Mouse (Mus musculus): ENCODE data around the gene Sar1a. TPM values are rescaled to one million over a fixed set of nuclear protein-coding genes. Genes with fewer than 3 reads are reported as not detected.

Gene Sar1a
- total RNA-seq (2021) = 100 to 1,000 TPM; 179 to 184 TPM
- long read RNA-seq, experiment 1, transcript Sar1a-201 (7 exons, 2,613 nt) = major isoform, 387 of 441 reads
- long read RNA-seq, experiment 1, partial matches to known transcripts = 13 of 441 reads
- long read RNA-seq, experiment 1, other reads (novel, unspliced or antisense) = 33 of 441 reads
- long read RNA-seq, experiment 2, transcript Sar1a-201 (7 exons, 2,613 nt) = major isoform, 423 of 483 reads
- long read RNA-seq, experiment 2, partial matches to known transcripts = 5 of 483 reads
- long read RNA-seq, experiment 2, other reads (novel, unspliced or antisense) = 47 of 483 reads

GRCm38 (mm10) chr10:61680015-61680913 is at the start of gene Sar1a:
Gene Sar1a (plus strand): TSS chr10:61680299.
- peak; percentile 97 to 99 for DNase-seq (ENCODE audit: low spot score in 2 of 2)

- no peak for DNase-seq (ENCODE audit: low spot score in 2 of 2)
Observed at GRCm38 (mm10) chr10:61632445-61632844, 47.7 kb upstream of the Sar1a start.

GRCm38 (mm10) chr10:61637055-61637454 is 43.0 kb upstream of the Sar1a start:
- no peak for DNase-seq (ENCODE audit: low spot score in 2 of 2)

- no peak for DNase-seq (ENCODE audit: low spot score in 2 of 2)
Observed at GRCm38 (mm10) chr10:61640363-61640762, 39.7 kb upstream of the Sar1a start.

- DNase-seq (ENCODE audit: low spot score in 2 of 2) = no peak
Observed at GRCm38 (mm10) chr10:61646557-61646956, 33.5 kb upstream of the Sar1a start.

- peak; percentile 74 to 86 for DNase-seq (ENCODE audit: low spot score in 2 of 2)
Observed at GRCm38 (mm10) chr10:61647790-61648736, 32.0 kb upstream of the Sar1a start, which contains the start of gene Ppa1. Gene Ppa1 (plus strand): TSS chr10:61648552.

- DNase-seq (ENCODE audit: low spot score in 2 of 2) = no peak
Observed at GRCm38 (mm10) chr10:61648737-61649645, 31.1 kb upstream of the Sar1a start.

GRCm38 (mm10) chr10:61654105-61654504 is 26.0 kb upstream of the Sar1a start:
- DNase-seq (ENCODE audit: low spot score in 2 of 2) = no peak

GRCm38 (mm10) chr10:61654691-61655090 is 25.4 kb upstream of the Sar1a start:
- DNase-seq (ENCODE audit: low spot score in 2 of 2) = no peak

- DNase-seq (ENCODE audit: low spot score in 2 of 2) = no peak
Observed at GRCm38 (mm10) chr10:61655188-61655587, 24.9 kb upstream of the Sar1a start.

GRCm38 (mm10) chr10:61656928-61657882 is 22.9 kb upstream of the Sar1a start:
- DNase-seq (ENCODE audit: low spot score in 2 of 2) = no peak

GRCm38 (mm10) chr10:61657985-61658384 is 22.1 kb upstream of the Sar1a start:
- DNase-seq (ENCODE audit: low spot score in 2 of 2) = peak in 1 of 2 experiments; percentile 26

- DNase-seq (ENCODE audit: low spot score in 2 of 2) = no peak
Observed at GRCm38 (mm10) chr10:61661887-61662286, 18.2 kb upstream of the Sar1a start.

- DNase-seq (ENCODE audit: low spot score in 2 of 2) = no peak
Observed at GRCm38 (mm10) chr10:61662391-61662988, 17.6 kb upstream of the Sar1a start.

- DNase-seq (ENCODE audit: low spot score in 2 of 2) = no peak
Observed at GRCm38 (mm10) chr10:61665111-61665510, 15.0 kb upstream of the Sar1a start.

- DNase-seq (ENCODE audit: low spot score in 2 of 2) = no peak
Observed at GRCm38 (mm10) chr10:61665651-61666050, 14.4 kb upstream of the Sar1a start.

GRCm38 (mm10) chr10:61669289-61669688 is 10.8 kb upstream of the Sar1a start:
- no peak for DNase-seq (ENCODE audit: low spot score in 2 of 2)

- DNase-seq (ENCODE audit: low spot score in 2 of 2) = no peak
Observed at GRCm38 (mm10) chr10:61669896-61670295, 10.2 kb upstream of the Sar1a start.
